Mouse (Mus musculus) neural tube, embryonic 11.5 days (tissue): ENCODE data around the gene Cdk20. TPM values are rescaled to one million over a fixed set of nuclear protein-coding genes. Genes with fewer than 3 reads are reported as not detected.
"Not testable (repeated sequence)": the region's sequence is repeated elsewhere in the genome, so short reads cannot be mapped to it uniquely, and the experiment has no call there.

Experiments used
- ATAC-seq: fragments of 200-750 bp; cut with Nextera tagmentation; 2 replicates; pipeline ENCODE4 v1.8.0; 2017; ENCODE audit warnings: moderate number of reproducible peaks, mild to moderate bottlenecking, moderate TSS enrichment, moderate library complexity; ENCODE audit not compliant: insufficient read depth, low FRiP score, low TSS enrichment
- DNase-seq: peaks from one replicate; pipeline ENCODE4 v3.0.0-alpha.2; 2015; ENCODE audit warnings: low spot score
- H3K27ac ChIP-seq: fragments of 300-500 bp; sonication (generic); 2 replicates; pipeline ENCODE4 v1.5.1; 2014; ENCODE audit warnings: low read depth, mild to moderate bottlenecking, low read length
- H3K27me3 ChIP-seq: fragments of 300-500 bp; sonication (generic); 2 replicates; pipeline ENCODE4 v1.6.1; 2014; ENCODE audit warnings: mild to moderate bottlenecking, low read length, mixed read lengths; ENCODE audit not compliant: control insufficient read depth, insufficient read depth
- H3K36me3 ChIP-seq: fragments of 300-500 bp; sonication (generic); 2 replicates; pipeline ENCODE4 v1.6.1; 2014; ENCODE audit warnings: mild to moderate bottlenecking, low read length, moderate library complexity, mixed read lengths; ENCODE audit not compliant: control insufficient read depth, insufficient read depth
- H3K4me1 ChIP-seq: fragments of 300-500 bp; sonication (generic); 2 replicates; pipeline ENCODE4 v1.6.1; 2014; ENCODE audit warnings: low read length, mixed read lengths; ENCODE audit not compliant: control insufficient read depth, insufficient read depth
- H3K4me2 ChIP-seq: fragments of 300-500 bp; sonication (generic); 2 replicates; pipeline ENCODE4 v1.6.1; 2014; ENCODE audit warnings: low read depth, mild to moderate bottlenecking, moderate library complexity
- H3K4me3 ChIP-seq: fragments of 300-500 bp; sonication (generic); 2 replicates; pipeline ENCODE4 v1.5.1; 2014; ENCODE audit warnings: low read depth, low read length
- H3K9ac ChIP-seq: fragments of 300-500 bp; sonication (generic); 2 replicates; pipeline ENCODE4 v1.6.1; 2014; ENCODE audit warnings: mild to moderate bottlenecking, low read length
- H3K9me3 ChIP-seq: fragments of 300-500 bp; sonication (generic); 2 replicates; pipeline ENCODE4 v1.6.1; 2016; ENCODE audit warnings: low read length; ENCODE audit not compliant: control insufficient read depth
- WGBS: fragments of 180-500 bp; shearing (Covaris S2); extraction: QIAGEN DNeasy Blood & Tissue Kit; methylation state at CpG from one replicate; pipeline ENCODE4 v1.1.7; 2014; 5-methylcytosine and 5-hydroxymethylcytosine counted together
- polyA plus RNA-seq: library from polyadenylated mRNA; unstranded; fragments of >200 nt; fragmentation: Nextera tagmentation; extraction: Ambion mirVana; gene quantifications from 2 replicates; pipeline ENCODE4 v1.2.1, GENCODE M21; 2014

Gene Cdk20
- polyA plus RNA-seq, 1 experiment from 2014 or later: 6.9 TPM

GRCm38 (mm10) chr13:64450001-64450794 lies 18.1 kb downstream of the Cdk20 start:
- H3K4me2 ChIP-seq: no peak overlapping the region
- DNase-seq (no peak), ATAC-seq (no peak)
- 85% methylated on average over 7 of the region's 7 CpGs for WGBS
- no peaks in the 10 kb centered on the region for H3K9me3 ChIP-seq
- no peaks in the 10 kb centered on the region for H3K36me3 ChIP-seq
- H3K4me3 ChIP-seq: no peak overlapping the region
- no peak overlapping the region for H3K27ac ChIP-seq
- no peaks in the 10 kb centered on the region for H3K4me1 ChIP-seq
- H3K9ac ChIP-seq: no peak overlapping the region
- no peaks in the 10 kb centered on the region for H3K27me3 ChIP-seq

DNA sequence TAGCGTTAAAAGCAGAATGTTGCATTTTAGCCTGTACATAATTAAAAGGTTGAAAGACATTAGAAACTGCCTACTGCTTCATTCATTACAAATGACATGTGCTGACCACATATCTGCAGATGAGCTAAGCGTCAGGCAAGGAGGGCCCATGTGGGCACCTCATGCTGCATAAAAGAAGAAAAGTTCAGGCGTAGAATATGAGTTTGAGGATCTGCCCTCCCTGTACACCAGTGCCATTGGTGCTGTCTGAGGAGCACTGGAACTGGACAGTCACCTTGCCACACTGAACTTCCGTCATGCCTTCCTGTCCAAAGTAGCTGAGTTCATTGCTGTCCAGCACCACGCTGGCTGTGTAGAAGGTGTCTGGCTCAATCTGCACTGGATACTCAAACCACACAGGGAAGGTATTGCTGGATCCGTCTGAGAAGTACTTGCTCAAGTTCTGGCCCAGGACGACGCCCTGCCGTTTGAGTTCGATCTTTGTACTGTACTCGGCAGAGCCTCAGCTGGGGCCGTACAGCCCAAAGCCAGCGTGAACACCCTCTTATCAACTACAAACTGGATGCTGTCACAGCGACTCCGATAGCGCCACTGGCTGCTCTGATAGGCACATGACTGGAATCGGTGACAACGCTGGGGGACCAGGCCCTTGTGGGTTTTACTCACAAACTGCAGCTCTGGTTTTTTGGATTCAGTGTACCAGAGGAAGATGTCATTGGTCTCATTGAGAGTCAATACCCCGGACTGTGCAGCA lies 25.3 kb downstream of the Cdk20 start:
- H3K4me2 ChIP-seq, H3K9me3 ChIP-seq, H3K36me3 ChIP-seq, H3K27ac ChIP-seq, H3K4me3 ChIP-seq, DNase-seq, ATAC-seq, H3K27me3 ChIP-seq, H3K9ac ChIP-seq, H3K4me1 ChIP-seq: not testable (repeated sequence)
- WGBS: 92% methylated on average over 19 of the region's 19 CpGs

DNA sequence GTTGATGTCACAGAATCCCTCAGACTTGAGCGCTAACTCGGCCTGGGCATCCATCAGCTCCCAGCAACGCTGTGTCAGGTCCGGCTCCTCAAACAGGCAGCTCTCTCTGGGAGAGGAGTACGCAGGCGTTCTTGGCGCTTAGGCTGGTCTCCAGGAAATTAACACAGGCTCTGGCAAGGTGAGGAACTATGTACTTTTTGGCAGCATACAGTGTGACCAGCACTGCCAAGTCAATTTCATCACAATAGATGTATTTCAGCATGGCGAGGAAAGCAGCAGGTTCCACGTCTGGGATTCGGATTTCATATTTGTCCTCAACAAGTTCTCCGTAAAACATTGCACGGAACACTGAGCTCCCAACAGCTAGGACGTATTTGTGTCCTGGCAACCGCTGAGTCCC lies 26.1 kb downstream of the Cdk20 start:
- H3K4me2 ChIP-seq: no peak overlapping the region
- no peak overlapping the region for H3K9ac ChIP-seq
- ATAC-seq: no peak
- H3K27me3 ChIP-seq: no peaks in the 10 kb centered on the region
- no peak for DNase-seq
- no peak overlapping the region for H3K27ac ChIP-seq
- no peaks in the 10 kb centered on the region for H3K36me3 ChIP-seq
- no peaks in the 10 kb centered on the region for H3K9me3 ChIP-seq
- WGBS: 92% methylated on average over 14 of the region's 14 CpGs
- no peaks in the 10 kb centered on the region for H3K4me1 ChIP-seq
- no peak overlapping the region for H3K4me3 ChIP-seq

DNA sequence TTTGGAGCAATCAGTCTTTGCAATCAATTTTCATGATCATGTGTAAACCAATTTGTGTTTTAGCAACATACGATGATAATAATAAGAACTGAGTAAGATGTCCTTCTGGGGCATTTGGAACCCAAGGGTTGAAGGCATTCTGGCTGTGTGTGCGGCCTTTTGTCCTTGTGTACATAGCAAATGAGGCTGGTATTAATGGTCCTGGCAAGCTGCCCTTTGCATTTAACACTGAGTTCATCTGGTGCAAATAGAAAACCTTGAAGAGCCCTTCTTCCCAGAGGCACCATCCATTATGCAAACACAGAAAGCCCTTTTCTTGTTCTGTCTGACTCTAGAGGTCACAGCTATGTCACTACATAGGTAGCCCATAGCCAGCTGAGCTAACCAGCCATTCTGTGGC lies 30.5 kb downstream of the Cdk20 start:
- Histone ChIP-seq H3K27ac (no peak overlapping the region), H3K27me3 (no peaks in the 10 kb centered on the region), H3K9ac (no peak overlapping the region), H3K4me3 (no peak overlapping the region), H3K4me1 (no peaks in the 10 kb centered on the region), H3K4me2 (no peak overlapping the region), H3K36me3 (no peaks in the 10 kb centered on the region), H3K9me3 (no peaks in the 10 kb centered on the region)
- DNase-seq: no peak
- no peak for ATAC-seq
- WGBS: 87% methylated on average over 2 of the region's 2 CpGs

DNA sequence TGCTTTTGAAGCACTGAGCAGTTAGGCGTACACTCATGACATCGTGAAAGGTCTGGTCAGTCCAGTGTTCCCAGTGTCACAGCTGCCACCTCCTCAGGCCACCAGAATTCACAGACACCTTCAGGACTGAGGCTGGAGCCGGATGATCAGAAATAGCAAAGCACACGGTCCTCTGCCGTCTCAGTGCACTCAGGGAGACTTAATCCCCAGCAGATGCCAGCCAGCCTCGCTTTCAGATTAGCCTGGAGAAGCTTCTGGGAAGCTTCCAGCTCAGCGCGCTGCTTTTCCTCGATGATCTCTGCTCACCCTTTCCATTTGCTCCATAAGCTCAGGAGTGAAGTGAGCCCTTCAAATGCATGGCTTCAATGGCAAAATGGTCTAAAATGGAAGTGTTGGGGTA lies 33.1 kb downstream of the Cdk20 start:
- ATAC-seq (no peak), DNase-seq (no peak)
- Histone ChIP-seq H3K4me1 (no peaks in the 10 kb centered on the region), H3K36me3 (no peaks in the 10 kb centered on the region), H3K4me3 (no peak overlapping the region), H3K9ac (no peak overlapping the region), H3K27ac (no peak overlapping the region), H3K4me2 (no peak overlapping the region), H3K9me3 (no peaks in the 10 kb centered on the region), H3K27me3 (no peaks in the 10 kb centered on the region)
- 83% methylated on average over 9 of the region's 9 CpGs for WGBS

GRCm38 (mm10) chr13:64467886-64468285 lies 35.8 kb downstream of the Cdk20 start:
- Histone ChIP-seq H3K9me3 (no peaks in the 10 kb centered on the region), H3K27ac (no peak overlapping the region), H3K27me3 (no peaks in the 10 kb centered on the region), H3K9ac (no peak overlapping the region), H3K4me3 (no peak overlapping the region), H3K36me3 (no peaks in the 10 kb centered on the region), H3K4me1 (no peaks in the 10 kb centered on the region), H3K4me2 (no peak overlapping the region)
- DNase-seq (no peak), ATAC-seq (no peak)
- WGBS: 84% methylated on average over 6 of the region's 6 CpGs

- Histone ChIP-seq H3K9me3 (no peaks in the 10 kb centered on the region), H3K27me3 (no peaks in the 10 kb centered on the region), H3K9ac (no peak overlapping the region), H3K4me2 (no peak overlapping the region), H3K36me3 (no peaks in the 10 kb centered on the region), H3K4me3 (no peak overlapping the region), H3K4me1 (no peaks in the 10 kb centered on the region), H3K27ac (no peak overlapping the region)
- ATAC-seq (no peak), DNase-seq (no peak)
- WGBS: 68% methylated on average over 4 of the region's 4 CpGs
Observed at GRCm38 (mm10) chr13:64477968-64478367, 45.9 kb downstream of the Cdk20 start.

- ATAC-seq: no peak
Observed at GRCm38 (mm10) chr13:64479960-64480359, 47.8 kb downstream of the Cdk20 start.

GRCm38 (mm10) chr13:64489886-64490285 lies 57.8 kb downstream of the Cdk20 start:
- no peak overlapping the region for H3K4me3 ChIP-seq
- H3K36me3 ChIP-seq: no peaks in the 10 kb centered on the region
- WGBS: 72% methylated on average over 6 of the region's 6 CpGs

More at GRCm38 (mm10) chr13:64479960-64480359, 47.8 kb downstream of the Cdk20 start:
- Histone ChIP-seq H3K27ac (no peak overlapping the region), H3K4me1 (no peaks in the 10 kb centered on the region), H3K9me3 (no peaks in the 10 kb centered on the region), H3K4me2 (no peak overlapping the region), H3K36me3 (no peaks in the 10 kb centered on the region), H3K27me3 (no peaks in the 10 kb centered on the region), H3K4me3 (no peak overlapping the region), H3K9ac (no peak overlapping the region)
- 87% methylated on average over 3 of the region's 3 CpGs for WGBS
- DNase-seq: no peak

More at GRCm38 (mm10) chr13:64489886-64490285, 57.8 kb downstream of the Cdk20 start:
- H3K9me3 ChIP-seq: no peaks in the 10 kb centered on the region
- H3K4me1 ChIP-seq: no peaks in the 10 kb centered on the region
- DNase-seq: no peak
- ATAC-seq: no peak
- no peak overlapping the region for H3K27ac ChIP-seq
- H3K4me2 ChIP-seq: no peak overlapping the region
- H3K9ac ChIP-seq: no peak overlapping the region
- H3K27me3 ChIP-seq: no peaks in the 10 kb centered on the region
